Mouse (Mus musculus) forebrain, embryonic 16.5 days (tissue): ENCODE data around the gene P4ha1. TPM values are rescaled to one million over a fixed set of nuclear protein-coding genes. Genes with fewer than 3 reads are reported as not detected.

Source experiments
- ATAC-seq: fragments of 200-750 bp; cut with Nextera tagmentation; 2 replicates; pipeline ENCODE4 v1.8.0; 2017; ENCODE audit warnings: mild to moderate bottlenecking, moderate library complexity
- H3K27ac ChIP-seq: fragments of 300-500 bp; sonication (generic); 2 replicates; pipeline ENCODE4 v1.5.1; 2014; ENCODE audit warnings: low read length, control low read depth
- H3K27me3 ChIP-seq: fragments of 300-500 bp; sonication (generic); replicated peaks from 2 replicates; pipeline ENCODE4 v1.6.1; 2014; ENCODE audit warnings: low read length; ENCODE audit not compliant: control insufficient read depth, insufficient read depth
- H3K36me3 ChIP-seq: fragments of 300-500 bp; sonication (generic); 2 replicates; pipeline ENCODE4 v1.6.1; 2014; ENCODE audit not compliant: control insufficient read depth, insufficient read depth
- H3K4me1 ChIP-seq: fragments of 300-500 bp; sonication (generic); replicated peaks from 2 replicates; pipeline ENCODE4 v1.6.1; 2014; ENCODE audit warnings: low read length; ENCODE audit not compliant: control insufficient read depth, insufficient read depth
- H3K4me2 ChIP-seq: fragments of 300-500 bp; sonication (generic); 2 replicates; pipeline ENCODE4 v1.6.1; 2014; ENCODE audit warnings: mild to moderate bottlenecking, low read length, control low read depth
- H3K4me3 ChIP-seq: fragments of 300-500 bp; sonication (generic); replicated peaks from 2 replicates; pipeline ENCODE4 v1.5.1; 2014; ENCODE audit warnings: mild to moderate bottlenecking, low read length, control low read depth
- H3K9ac ChIP-seq: fragments of 300-500 bp; sonication (generic); replicated peaks from 2 replicates; pipeline ENCODE4 v1.6.1; 2014; ENCODE audit warnings: low read depth, low read length, control low read depth
- H3K9me3 ChIP-seq: fragments of 300-500 bp; sonication (generic); 2 replicates; pipeline ENCODE4 v1.6.1; 2016; ENCODE audit warnings: low read length; ENCODE audit not compliant: control insufficient read depth
- WGBS: fragments of 180-500 bp; shearing (Covaris S2); extraction: QIAGEN DNeasy Blood & Tissue Kit; methylation state at CpG from one replicate; pipeline ENCODE4 v1.1.7; 2014; 5-methylcytosine and 5-hydroxymethylcytosine counted together
- polyA plus RNA-seq: library from polyadenylated mRNA; unstranded; fragments of >200 nt; fragmentation: Nextera tagmentation; extraction: Ambion mirVana; gene quantifications from 2 replicates; pipeline ENCODE4 v1.2.1, GENCODE M21; 2015

P4ha1 gene
- polyA plus RNA-seq: 32.8 and 46.6 TPM in 2 replicates

DNA sequence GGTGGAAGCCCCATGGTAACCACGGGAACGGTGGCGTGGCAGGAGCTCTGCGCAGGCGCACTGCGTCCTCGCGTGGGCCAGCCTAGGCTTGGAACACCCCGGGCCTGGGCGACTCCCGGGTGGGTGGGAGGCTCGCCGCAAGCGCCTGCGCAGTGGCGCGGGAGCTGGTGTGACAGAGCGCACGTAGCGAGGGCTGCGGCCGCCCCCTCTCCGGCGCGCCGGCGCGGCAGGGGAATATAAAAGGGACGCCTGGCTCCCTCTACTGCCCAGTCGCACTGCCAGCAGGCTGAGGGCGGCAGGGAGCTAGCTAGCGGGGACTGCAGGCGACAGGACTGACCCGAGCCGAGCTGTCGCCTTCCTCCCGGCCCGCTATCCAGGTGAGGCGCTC, at the start of gene P4ha1:
P4ha1 (plus strand) TSS at position 197 of the 388 bp plus-strand sequence.
- Histone ChIP-seq H3K9ac (peak within 1 kb of the TSS; percentile 98), H3K4me1 (peaks cover 19% of the 10 kb centered on the region), H3K9me3 (no peaks in the 10 kb centered on the region), H3K27me3 (no peaks in the 10 kb centered on the region), H3K4me2 (peak within 1 kb of the TSS; percentile 97), H3K4me3 (peak within 1 kb of the TSS; percentile 66), H3K27ac (peak within 1 kb of the TSS; percentile 93), H3K36me3 (no peaks in the 10 kb centered on the region)
- under 1% methylated on average over 38 of the region's 39 CpGs for WGBS
- peak; percentile 99 for ATAC-seq

DNA sequence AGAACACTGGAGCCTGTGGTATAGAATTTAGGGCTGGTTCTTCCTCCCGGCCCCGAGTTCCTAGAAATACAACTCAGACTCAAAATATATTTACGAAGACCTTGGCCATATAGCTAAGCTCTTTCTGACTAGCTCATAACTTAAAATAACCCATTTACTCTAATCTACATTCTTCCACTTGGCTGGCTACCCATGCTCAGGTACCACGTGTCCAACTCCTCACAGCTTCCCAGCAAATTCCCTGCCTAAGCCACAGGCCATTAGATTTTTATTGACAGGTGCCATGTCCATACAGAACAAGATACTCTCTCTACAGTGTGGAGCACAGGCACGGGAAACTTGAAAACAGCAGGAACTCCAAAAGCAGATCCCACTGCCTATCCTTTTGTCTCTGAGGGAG, 47.4 kb upstream of the P4ha1 start:
- Histone ChIP-seq H3K36me3 (no peaks in the 10 kb centered on the region), H3K4me2 (no peak overlapping the region), H3K27ac (no peak overlapping the region), H3K4me1 (no peaks in the 10 kb centered on the region), H3K27me3 (no peaks in the 10 kb centered on the region), H3K4me3 (no peak overlapping the region), H3K9ac (no peak overlapping the region), H3K9me3 (no peaks in the 10 kb centered on the region)
- WGBS: 88% methylated on average over 5 of the region's 5 CpGs
- ATAC-seq: no peak

DNA sequence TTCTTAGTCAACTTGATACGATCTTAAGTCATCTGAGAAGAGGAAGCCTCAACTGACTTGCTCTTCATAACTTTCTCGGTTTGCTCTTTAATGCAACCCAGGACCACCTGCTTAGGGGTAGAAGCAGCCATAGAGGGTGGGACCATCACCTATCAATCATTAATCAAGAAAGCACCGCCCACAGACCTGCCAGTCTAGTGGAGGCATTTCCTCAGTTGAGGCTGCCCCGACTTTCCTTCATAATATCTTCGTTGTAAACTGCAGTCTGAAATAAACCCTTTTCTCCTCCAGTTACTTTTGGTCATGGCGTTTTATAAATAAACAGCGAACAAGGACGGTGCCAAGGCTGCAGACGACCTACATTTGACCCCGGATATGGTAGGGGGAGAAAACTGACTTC, 46.0 kb upstream of the P4ha1 start:
- Histone ChIP-seq H3K4me1 (no peaks in the 10 kb centered on the region), H3K36me3 (no peaks in the 10 kb centered on the region), H3K9me3 (no peaks in the 10 kb centered on the region), H3K27me3 (no peaks in the 10 kb centered on the region), H3K4me2 (no peak overlapping the region), H3K9ac (no peak overlapping the region), H3K27ac (no peak overlapping the region), H3K4me3 (no peak overlapping the region)
- no peak for ATAC-seq
- WGBS: 71% methylated on average over 10 of the region's 10 CpGs

DNA sequence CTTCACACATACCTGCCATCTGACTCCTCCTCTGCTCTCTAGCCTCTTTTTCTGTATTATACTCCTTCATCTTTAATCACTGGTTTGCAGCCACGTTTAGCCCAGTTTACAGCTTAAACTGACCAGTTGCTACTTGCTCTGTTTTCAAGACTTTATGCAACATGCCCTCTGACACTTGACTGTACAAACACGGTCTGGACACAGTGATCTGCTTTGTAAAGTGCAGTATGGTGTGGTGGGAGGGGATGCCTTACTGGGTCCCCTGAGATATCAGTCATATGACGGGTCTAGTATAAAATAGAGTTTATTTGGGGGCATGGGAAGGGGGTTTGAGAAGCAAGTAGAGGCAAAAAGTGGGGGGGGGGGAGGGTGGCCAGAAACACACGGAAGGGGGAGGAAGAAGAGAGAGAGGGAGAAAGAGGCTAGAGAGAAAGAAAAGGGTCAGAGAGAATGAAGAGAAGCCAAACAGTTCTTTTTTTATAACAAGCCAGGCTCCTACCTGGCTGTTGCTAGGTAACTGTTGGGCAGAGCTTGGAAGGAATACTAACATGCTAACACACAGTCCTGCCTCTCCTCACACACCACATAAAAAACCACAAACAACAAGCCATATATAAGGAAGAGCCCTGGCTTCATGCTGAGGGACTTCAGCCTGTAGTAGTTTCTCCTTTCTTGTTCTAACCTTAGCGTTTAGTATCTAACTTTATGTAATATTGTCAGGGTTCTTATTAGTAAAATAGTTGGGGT, 45.2 kb upstream of the P4ha1 start:
- Histone ChIP-seq H3K4me3 (no peak overlapping the region), H3K4me1 (no peaks in the 10 kb centered on the region), H3K36me3 (no peaks in the 10 kb centered on the region), H3K27ac (no peak overlapping the region), H3K9ac (no peak overlapping the region), H3K4me2 (no peak overlapping the region), H3K27me3 (no peaks in the 10 kb centered on the region), H3K9me3 (no peaks in the 10 kb centered on the region)
- WGBS: 58% methylated on average over 5 of the region's 5 CpGs
- ATAC-seq: no peak

DNA sequence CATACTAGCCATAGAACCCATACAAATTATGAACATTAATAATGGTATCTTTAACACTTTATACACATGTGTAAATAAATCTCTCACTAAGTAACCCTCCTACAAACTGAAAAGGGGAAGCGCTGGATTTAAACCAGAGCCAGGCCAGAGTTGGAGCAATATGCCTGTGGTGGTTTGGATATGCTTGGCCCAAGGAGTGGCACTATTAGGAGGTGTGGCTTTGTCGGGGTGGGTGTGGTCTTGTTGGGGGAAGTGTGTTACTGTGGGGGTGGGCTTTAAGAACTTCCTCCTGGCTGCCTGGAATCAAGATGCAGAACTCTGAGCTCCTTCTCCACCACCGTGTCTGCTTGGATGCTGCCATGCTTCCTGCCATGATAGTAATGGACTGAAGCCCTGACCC, 39.9 kb upstream of the P4ha1 start:
- Histone ChIP-seq H3K9ac (no peak overlapping the region), H3K27ac (no peak overlapping the region), H3K4me1 (0 out of 2 replicates have a peak, but pooled peaks cover 3% of the 10 kb centered on the region), H3K27me3 (no peaks in the 10 kb centered on the region), H3K9me3 (no peaks in the 10 kb centered on the region), H3K36me3 (no peaks in the 10 kb centered on the region), H3K4me3 (no peak overlapping the region), H3K4me2 (no peak overlapping the region)
- ATAC-seq: no peak
- WGBS: 83% methylated on average over 3 of the region's 3 CpGs

DNA sequence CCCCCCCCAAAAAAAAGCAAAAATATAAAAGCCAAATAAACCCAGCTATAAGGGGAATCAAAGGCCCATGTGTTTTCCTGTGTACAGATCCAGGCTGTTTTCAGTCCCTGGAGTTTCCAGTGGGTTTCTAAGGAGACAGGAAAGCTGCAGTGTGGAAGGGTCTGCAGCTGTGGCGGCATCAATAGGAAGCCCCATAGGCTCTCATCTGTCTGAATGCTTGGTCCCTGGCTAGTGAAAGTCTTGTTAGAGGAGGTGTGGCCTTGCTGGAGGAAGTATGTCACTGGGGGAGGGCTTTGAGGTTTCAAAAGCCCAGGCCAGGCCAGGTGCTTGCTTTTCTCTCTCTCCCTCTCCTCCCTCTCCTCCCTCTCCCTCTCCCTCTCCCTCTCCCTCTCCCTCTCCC, 39.3 kb upstream of the P4ha1 start:
- Histone ChIP-seq H3K27ac (no peak overlapping the region), H3K4me2 (no peak overlapping the region), H3K9me3 (no peaks in the 10 kb centered on the region), H3K4me1 (0 out of 2 replicates have a peak, but pooled peaks cover 3% of the 10 kb centered on the region), H3K4me3 (no peak overlapping the region), H3K27me3 (no peaks in the 10 kb centered on the region), H3K36me3 (no peaks in the 10 kb centered on the region), H3K9ac (no peak overlapping the region)
- peak; percentile 49; the same call in 1 of the 2 replicates for ATAC-seq
- WGBS: 56% methylated on average over 1 of the region's 1 CpGs

DNA sequence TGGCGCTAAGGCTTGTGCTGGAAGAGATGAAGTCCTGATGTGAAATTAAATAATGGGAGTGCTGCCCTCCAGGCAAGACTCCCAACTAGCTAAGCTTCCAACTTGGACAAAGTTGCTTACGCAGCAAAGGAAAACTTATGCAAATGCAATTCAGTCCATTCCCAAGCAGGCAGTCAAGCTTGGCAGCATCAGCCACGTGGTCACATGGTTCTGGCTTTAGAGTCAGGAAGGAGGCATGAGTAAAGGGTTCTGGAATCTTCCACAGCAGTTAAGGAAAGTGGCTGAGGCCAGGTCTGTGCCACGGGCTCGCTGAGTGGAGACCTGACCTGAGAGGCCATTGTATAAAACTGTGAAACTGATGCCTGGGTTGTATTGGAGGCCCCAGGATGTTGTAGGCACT, 37.6 kb upstream of the P4ha1 start:
- Histone ChIP-seq H3K4me1 (0 out of 2 replicates have a peak, but pooled peaks cover 3% of the 10 kb centered on the region), H3K4me2 (no peak overlapping the region), H3K27ac (no peak overlapping the region), H3K27me3 (no peaks in the 10 kb centered on the region), H3K36me3 (no peaks in the 10 kb centered on the region), H3K9ac (no peak overlapping the region), H3K4me3 (no peak overlapping the region), H3K9me3 (no peaks in the 10 kb centered on the region)
- peak; percentile 59 for ATAC-seq
- 57% methylated on average over 5 of the region's 5 CpGs for WGBS

DNA sequence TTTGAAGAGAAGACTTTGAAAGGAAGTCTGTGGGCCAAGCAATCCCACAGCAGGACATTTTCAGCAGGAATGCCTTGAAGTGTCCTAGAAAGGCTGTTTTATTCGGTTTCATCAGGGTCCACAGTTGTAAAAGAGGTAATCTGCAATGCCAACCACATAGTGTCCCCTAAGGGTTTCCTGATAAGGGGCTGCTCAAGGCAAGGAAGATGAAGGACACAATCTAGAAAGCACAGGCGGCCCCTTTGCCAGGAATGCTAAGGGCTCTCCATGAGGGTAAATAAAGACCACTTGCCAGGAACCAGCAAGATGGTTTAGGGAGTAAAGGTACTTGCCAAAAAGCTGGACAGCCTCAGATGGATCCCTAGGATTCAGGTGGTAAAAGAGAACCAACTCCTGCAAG, 35.8 kb upstream of the P4ha1 start:
- no peaks in the 10 kb centered on the region for H3K36me3 ChIP-seq
- H3K9me3 ChIP-seq: no peaks in the 10 kb centered on the region
- WGBS: 80% methylated on average over 2 of the region's 2 CpGs
- no peaks in the 10 kb centered on the region for H3K27me3 ChIP-seq
- H3K4me2 ChIP-seq: no peak overlapping the region
- ATAC-seq: no peak
- no peak overlapping the region for H3K9ac ChIP-seq
- H3K4me1 ChIP-seq: 0 out of 2 replicates have a peak, but pooled peaks cover 3% of the 10 kb centered on the region
- H3K4me3 ChIP-seq: no peak overlapping the region
- no peak overlapping the region for H3K27ac ChIP-seq

DNA sequence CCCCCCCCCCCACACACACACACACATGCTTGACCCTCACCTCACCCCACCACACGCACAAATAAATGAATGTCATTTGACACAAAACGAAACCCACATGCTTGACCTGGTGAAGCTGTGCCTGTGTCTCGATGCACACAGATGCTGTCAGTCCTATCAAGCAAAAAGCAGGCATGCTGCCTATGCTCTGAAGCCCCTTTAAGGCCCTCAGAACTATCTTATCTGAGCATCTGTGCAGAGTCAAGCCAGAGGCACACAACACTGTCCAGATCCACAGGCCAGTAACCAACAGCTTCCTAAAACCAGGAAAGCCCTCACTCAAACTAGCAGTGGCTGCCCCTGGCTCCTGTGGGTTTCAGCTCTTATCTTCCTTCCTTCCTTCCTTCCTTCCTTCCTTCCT, 35.4 kb upstream of the P4ha1 start:
- H3K9me3 ChIP-seq: no peaks in the 10 kb centered on the region
- 87% methylated on average over 3 of the region's 3 CpGs for WGBS
- 0 out of 2 replicates have a peak, but pooled peaks cover 3% of the 10 kb centered on the region for H3K4me1 ChIP-seq
- H3K27ac ChIP-seq: no peak overlapping the region
- no peak overlapping the region for H3K4me2 ChIP-seq
- H3K4me3 ChIP-seq: no peak overlapping the region
- H3K9ac ChIP-seq: no peak overlapping the region
- ATAC-seq: no peak
- no peaks in the 10 kb centered on the region for H3K36me3 ChIP-seq
- H3K27me3 ChIP-seq: no peaks in the 10 kb centered on the region
